Mouse (Mus musculus) CH12.LX (cell line): ENCODE measurements at regions not wholly inside any gene's neighbourhood (a gene's known extent, or its start where the extent isn't known, plus 50 kb on each side); places are given as distances from the start of the nearest gene placed in this dataset.

Experiments used
- DNase-seq: peaks from one replicate; pipeline ENCODE4 v3.0.0-alpha.2; 2013; ENCODE audit errors: extremely low read depth
- H3K27ac ChIP-seq: 2 replicates; pipeline ENCODE4 v1.5.1; 2012; ENCODE audit warnings: low read depth, mild to moderate bottlenecking, control low read depth, moderate library complexity; ENCODE audit not compliant: insufficient read depth
- H3K27me3 ChIP-seq: replicated peaks from 2 replicates; pipeline ENCODE3; 2012; ENCODE audit warnings: inconsistent platforms
- H3K36me3 ChIP-seq, 2 experiments: replicated peaks in 1 of 2; 2 replicates each; pipeline versions ENCODE3 to v1.6.1; 2012; ENCODE audit warnings: inconsistent platforms in 1 of 2, low read length in 1 of 2, mild to moderate bottlenecking in 1 of 2, mixed read lengths in 1 of 2, moderate library complexity in 1 of 2; ENCODE audit not compliant: control insufficient read depth in 1 of 2, insufficient read depth in 1 of 2
- H3K4me1 ChIP-seq, 2 experiments: 2 replicates each; pipeline ENCODE4 v1.6.1; 2012; ENCODE audit warnings: inconsistent platforms in 1 of 2, moderate library complexity in 1 of 2; ENCODE audit not compliant: insufficient read depth in 2 of 2, control insufficient read depth in 1 of 2
- H3K4me2 ChIP-seq: 2 replicates; pipeline ENCODE4 v1.6.1; 2012; ENCODE audit warnings: low read depth, mild to moderate bottlenecking, control low read depth; ENCODE audit not compliant: poor library complexity, insufficient read depth, severe bottlenecking
- H3K4me3 ChIP-seq, 3 experiments: fragments of 150-350 bp in 1 of 3; sonication (generic) in 1 of 3; replicated peaks in 1 of 3; 2 replicates each; pipeline versions ENCODE3 to v1.5.1; 2011 to 2012; ENCODE audit warnings: low read depth in 2 of 3, low read length in 2 of 3, mild to moderate bottlenecking in 2 of 3, moderate library complexity in 2 of 3, control low read depth in 1 of 3, improper control_type of control experiment in 1 of 3, inconsistent platforms in 1 of 3, mixed read lengths in 1 of 3; ENCODE audit not compliant: poor library complexity in 1 of 3
- H3K79me2 ChIP-seq: replicated peaks from 2 replicates; pipeline ENCODE4 v1.6.1; 2012; ENCODE audit warnings: mild to moderate bottlenecking, moderate library complexity; ENCODE audit not compliant: control insufficient read depth, poor library complexity, insufficient read depth, severe bottlenecking; ENCODE audit errors: extremely low read depth
- H3K9ac ChIP-seq: 2 replicates; pipeline ENCODE4 v1.6.1; 2012; ENCODE audit warnings: low read depth, mild to moderate bottlenecking, control low read depth, moderate library complexity; ENCODE audit not compliant: insufficient read depth
- H3K9me3 ChIP-seq: replicated peaks from 2 replicates; pipeline ENCODE3; 2012; ENCODE audit warnings: low read length, inconsistent platforms, mixed read lengths
- BHLHE40 ChIP-seq: IDR thresholded peaks from 2 replicates; pipeline ENCODE4 v1.6.1; 2011; ENCODE audit warnings: mild to moderate bottlenecking, low read depth, low read length, improper control_type of control experiment
- CHD1 ChIP-seq: IDR thresholded peaks from 2 replicates; pipeline ENCODE4 v1.6.1; 2012; ENCODE audit warnings: low read depth, low read length, improper control_type of control experiment, inconsistent platforms
- E2F4 ChIP-seq: IDR thresholded peaks from 2 replicates; pipeline ENCODE4 v1.6.1; 2011; ENCODE audit warnings: low read depth, low read length, improper control_type of control experiment; ENCODE audit not compliant: insufficient replicate concordance
- ELF1 ChIP-seq: IDR thresholded peaks from 2 replicates; pipeline ENCODE4 v1.6.1; 2014; ENCODE audit warnings: low read depth, mild to moderate bottlenecking, inconsistent platforms, low read length, improper control_type of control experiment
- GABPA ChIP-seq: IDR thresholded peaks from 2 replicates; pipeline ENCODE4 v1.6.1; 2012; ENCODE audit warnings: low read depth, low read length, improper control_type of control experiment, inconsistent platforms; ENCODE audit not compliant: insufficient replicate concordance
- HCFC1 ChIP-seq: IDR thresholded peaks from 2 replicates; pipeline ENCODE4 v1.6.1; 2012; ENCODE audit warnings: low read depth, mild to moderate bottlenecking, inconsistent platforms, low read length, improper control_type of control experiment
- IRF4 ChIP-seq: IDR thresholded peaks from 2 replicates; pipeline ENCODE4 v1.6.1; 2014; ENCODE audit warnings: low read depth, mild to moderate bottlenecking, inconsistent platforms, low read length, improper control_type of control experiment
- JUN ChIP-seq: IDR thresholded peaks from 2 replicates; pipeline ENCODE4 v1.6.1; 2011; ENCODE audit warnings: low read depth, mild to moderate bottlenecking, low read length, improper control_type of control experiment, moderate library complexity; ENCODE audit not compliant: insufficient read depth
- MAFK ChIP-seq: IDR thresholded peaks from 2 replicates; pipeline ENCODE4 v1.6.1; 2011; ENCODE audit warnings: low read length, improper control_type of control experiment; ENCODE audit not compliant: insufficient replicate concordance
- MEF2A ChIP-seq: IDR thresholded peaks from 2 replicates; pipeline ENCODE4 v1.6.1; 2014; ENCODE audit warnings: low read depth, mild to moderate bottlenecking, inconsistent platforms, low read length, improper control_type of control experiment, borderline replicate concordance
- MYC ChIP-seq: IDR thresholded peaks from 2 replicates; pipeline ENCODE4 v1.6.1; 2011; ENCODE audit warnings: low read depth, mild to moderate bottlenecking, improper control_type of control experiment, low read length
- NELFE ChIP-seq: IDR thresholded peaks from 2 replicates; pipeline ENCODE4 v1.6.1; 2011; ENCODE audit warnings: low read depth, low read length, improper control_type of control experiment
- NRF1 ChIP-seq: IDR thresholded peaks from 2 replicates; pipeline ENCODE4 v1.6.1; 2014; ENCODE audit warnings: low read depth, mild to moderate bottlenecking, inconsistent platforms, low read length, improper control_type of control experiment, moderate library complexity
- PAX5 ChIP-seq: IDR thresholded peaks from 2 replicates; pipeline ENCODE4 v1.6.1; 2012; ENCODE audit warnings: low read length, inconsistent platforms, mixed read lengths
- RAD21 ChIP-seq: IDR thresholded peaks from 2 replicates; pipeline ENCODE4 v1.6.1; 2011; ENCODE audit warnings: low read depth, mild to moderate bottlenecking, low read length, improper control_type of control experiment, moderate library complexity
- RCOR1 ChIP-seq: conservative IDR thresholded peaks from 2 replicates; pipeline ENCODE4 v1.6.1; 2012; ENCODE audit warnings: low read depth, mild to moderate bottlenecking, inconsistent platforms, low read length, improper control_type of control experiment
- TBP ChIP-seq: conservative IDR thresholded peaks from 2 replicates; pipeline ENCODE4 v1.6.1; 2011; ENCODE audit warnings: low read depth, low read length, improper control_type of control experiment
- TCF12 ChIP-seq: IDR thresholded peaks from 2 replicates; pipeline ENCODE4 v1.6.1; 2014; ENCODE audit warnings: low read depth, mild to moderate bottlenecking, inconsistent platforms, low read length, improper control_type of control experiment
- ZC3H11A ChIP-seq: IDR thresholded peaks from 2 replicates; pipeline ENCODE4 v1.6.1; 2012; ENCODE audit warnings: low read depth, mild to moderate bottlenecking, inconsistent platforms, low read length, improper control_type of control experiment
- ZKSCAN1 ChIP-seq: IDR thresholded peaks from 2 replicates; pipeline ENCODE4 v1.6.1; 2012; ENCODE audit warnings: low read depth, inconsistent platforms, low read length, improper control_type of control experiment, borderline replicate concordance
- ZNF384 ChIP-seq: IDR thresholded peaks from 2 replicates; pipeline ENCODE4 v1.6.1; 2012; ENCODE audit warnings: low read depth, low read length, improper control_type of control experiment, inconsistent platforms
- dilution Hi-C: fragments of 300-500 bp; cut with MboI; formaldehyde crosslinking; loops from 2 replicates; pipeline ENCODE4 v1.14.3; 2020; ENCODE audit warnings: low sequenced_read_pairs; ENCODE audit not compliant: extremely low pct_unique_long_range_greater_than_20kb, extremely low pct_ligation_motif_present
- in situ Hi-C: fragments of 300-500 bp; cut with MboI; formaldehyde crosslinking; loops from 3 replicates; pipeline ENCODE4 v1.14.3; 2019; ENCODE audit warnings: low sequenced_read_pairs, low pct_ligation_motif_present, low pct_unique_long_range_greater_than_20kb, mixed read lengths

DNA sequence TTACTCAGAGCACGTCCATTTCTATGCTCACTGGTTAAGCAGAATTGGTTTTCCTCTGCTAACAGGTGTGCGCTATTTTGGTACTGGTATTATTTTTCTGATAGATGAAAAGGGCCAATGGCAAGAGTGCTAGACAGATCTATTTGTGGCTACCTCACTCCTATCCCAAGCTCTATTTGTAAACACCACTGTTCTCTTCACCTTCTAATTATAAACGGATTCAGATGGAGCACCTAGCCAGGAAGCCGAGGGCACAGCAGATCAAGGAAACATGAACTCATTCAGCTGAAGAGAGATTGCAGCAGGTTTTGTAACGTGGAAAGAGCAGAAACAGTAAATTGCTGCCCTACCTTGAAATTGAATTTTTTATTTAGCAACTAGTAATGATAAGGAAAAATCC, 110.2 kb downstream of the Edem1 start:
- dilution Hi-C loops (no loop called here), in situ Hi-C loops (no loop called here)
- Histone ChIP-seq H3K27ac (no peak overlapping the region), H3K27me3 (no peaks in the 10 kb centered on the region), H3K9me3 (no peaks in the 10 kb centered on the region), H3K36me3 (no peaks in the 10 kb centered on the region), H3K4me1 (peaks cover 3 to 19% of the 10 kb centered on the region in 2 experiments; a peak in 2 of 4 replicates), H3K4me3 (no peak overlapping the region), H3K79me2 (no peaks in the 10 kb centered on the region), H3K9ac (no peak overlapping the region), H3K4me2 (no peak overlapping the region)
- no peak for DNase-seq
- TF ChIP-seq E2F4: no peak
- no peak for TF ChIP-seq NRF1
- TF ChIP-seq RCOR1: no peak
- TF ChIP-seq TBP: no peak
- TF ChIP-seq PAX5: no peak
- TF ChIP-seq GABPA: no peak
- no peak for TF ChIP-seq CHD1
- TF ChIP-seq ZKSCAN1: no peak
- no peak for TF ChIP-seq JUN
- TF ChIP-seq IRF4: no peak
- TF ChIP-seq MEF2A: no peak
- no peak for TF ChIP-seq TCF12
- TF ChIP-seq MAFK: no peak
- no peak for TF ChIP-seq RAD21
- no peak for TF ChIP-seq BHLHE40
- no peak for TF ChIP-seq HCFC1
- no peak for TF ChIP-seq ZNF384
- TF ChIP-seq ZC3H11A: no peak
- TF ChIP-seq NELFE: no peak

DNA sequence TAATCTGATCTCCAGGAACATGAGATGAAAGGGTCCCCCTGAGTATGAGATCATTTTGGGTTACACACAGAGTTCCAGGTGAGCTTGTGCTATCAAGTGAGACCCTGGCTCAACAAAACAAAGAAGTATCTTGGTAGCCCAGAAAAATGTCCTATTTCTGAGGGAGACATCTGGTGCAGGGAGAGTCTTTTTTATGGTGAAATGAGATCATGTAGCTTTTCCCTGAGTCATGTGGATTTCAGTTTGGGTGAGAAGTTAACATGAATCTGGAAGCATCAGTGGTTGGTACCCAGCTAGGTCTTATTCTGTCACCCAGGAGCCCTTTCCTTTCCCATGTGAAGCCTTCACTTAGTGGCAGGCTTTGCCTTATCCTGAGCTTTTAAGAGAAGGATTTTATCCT, 113.8 kb downstream of the Edem1 start:
- H3K36me3 ChIP-seq: no peaks in the 10 kb centered on the region
- dilution Hi-C loops: no loop called here
- H3K4me3 ChIP-seq: no peak overlapping the region
- H3K4me2 ChIP-seq: no peak overlapping the region
- no peaks in the 10 kb centered on the region for H3K9me3 ChIP-seq
- peaks cover 3 to 19% of the 10 kb centered on the region in 2 experiments; a peak in 2 of 4 replicates for H3K4me1 ChIP-seq
- TF ChIP-seq MYC (no peak), ELF1 (no peak), MAFK (no peak), RAD21 (no peak)
- no peak overlapping the region for H3K27ac ChIP-seq
- no peak overlapping the region for H3K9ac ChIP-seq
- no peak for DNase-seq
- H3K27me3 ChIP-seq: no peaks in the 10 kb centered on the region
- H3K79me2 ChIP-seq: no peaks in the 10 kb centered on the region
- in situ Hi-C loops: no loop called here
